Mouse (Mus musculus): ENCODE results near the gene Eaf2. TPM values are rescaled to one million over a fixed set of nuclear protein-coding genes. Genes with fewer than 3 reads are reported as not detected.

The Eaf2 gene
- total and polyA plus RNA-seq, 3 experiments = 3.5 to 7.4 (median 5.0) TPM

GRCm38 (mm10) chr16:36920410-36920809 lies 45.6 kb upstream of the Eaf2 start (continued):
- TF ChIP-seq ZC3H11A (IDR thresholded peaks at IDR 0.05; ENCODE audit: low read depth, low read length) = no peak
- no peak for TF ChIP-seq ELF1 (IDR thresholded peaks at IDR 0.05; ENCODE audit: low read depth, low read length)

GRCm38 (mm10) chr16:36918505-36918904 lies 43.7 kb upstream of the Eaf2 start:
- H3K4me2 ChIP-seq (ENCODE audit: insufficient read depth, low read depth, poor library complexity, severe bottlenecking) = no peak overlapping the region
- TF ChIP-seq RAD21 (IDR thresholded peaks at IDR 0.05; ENCODE audit: low read depth, low read length) (no peak), HCFC1 (IDR thresholded peaks at IDR 0.05; ENCODE audit: low read depth, low read length) (no peak), USF2 (conservative IDR thresholded peaks at IDR 0.05; ENCODE audit: low read depth, low read length) (no peak), KAT2A (IDR thresholded peaks at IDR 0.05; ENCODE audit: insufficient replicate concordance, low read length) (no peak), TCF12 (IDR thresholded peaks at IDR 0.05; ENCODE audit: low read depth, low read length) (no peak), MAX (IDR thresholded peaks at IDR 0.05; ENCODE audit: low read length) (no peak), NRF1 (IDR thresholded peaks at IDR 0.05; ENCODE audit: low read depth, low read length) (no peak), SIN3A (IDR thresholded peaks at IDR 0.05; ENCODE audit: low read length) (no peak), CHD2 (IDR thresholded peaks at IDR 0.05; ENCODE audit: low read length) (no peak), ETS1 (conservative IDR thresholded peaks at IDR 0.05; ENCODE audit: low read depth, low read length) (no peak), CTCF (conservative IDR thresholded peaks at IDR 0.05 in 1 of 2, IDR thresholded peaks at IDR 0.05 in 1 of 2; ENCODE audit: low read depth in 2 of 2, low read length in 2 of 2) (no peak)
- H3K4me1 ChIP-seq (ENCODE audit: control insufficient read depth in 1 of 2, insufficient read depth in 2 of 2) = peaks cover 16 to 50% of the 10 kb centered on the region in 2 experiments
- H3K79me2 ChIP-seq (replicated peaks; ENCODE audit: control insufficient read depth, extremely low read depth, insufficient read depth, poor library complexity, severe bottlenecking) = peaks cover 6% of the 10 kb centered on the region
- H3K4me3 ChIP-seq (replicated peaks in 1 of 3; ENCODE audit: low read depth in 2 of 3, low read length in 2 of 3, poor library complexity in 1 of 3) = no peak overlapping the region
- dilution Hi-C loops (cut with MboI; ENCODE audit: extremely low pct_ligation_motif_present, extremely low pct_unique_long_range_greater_than_20kb, low sequenced_read_pairs) = no loop called here
- no peaks in the 10 kb centered on the region for H3K9me3 ChIP-seq (replicated peaks; ENCODE audit: low read length)
- H3K36me3 ChIP-seq (replicated peaks in 1 of 2; ENCODE audit: control insufficient read depth in 1 of 2, insufficient read depth in 1 of 2, low read length in 1 of 2) = peaks cover 55 to 88% of the 10 kb centered on the region in 2 experiments
- in situ Hi-C loops (cut with MboI; ENCODE audit: low pct_ligation_motif_present, low pct_unique_long_range_greater_than_20kb, low sequenced_read_pairs) = no loop called here
- H3K27ac ChIP-seq (ENCODE audit: insufficient read depth, low read depth) = no peak overlapping the region
- DNase-seq (ENCODE audit: extremely low read depth) = no peak
- H3K27me3 ChIP-seq (replicated peaks) = no peaks in the 10 kb centered on the region
- no peak overlapping the region for H3K9ac ChIP-seq (ENCODE audit: insufficient read depth, low read depth)

GRCm38 (mm10) chr16:36914195-36914594 lies 39.4 kb upstream of the Eaf2 start:
- Histone ChIP-seq H3K9ac (ENCODE audit: insufficient read depth, low read depth) (no peak overlapping the region), H3K27me3 (replicated peaks) (no peaks in the 10 kb centered on the region), H3K27ac (ENCODE audit: insufficient read depth, low read depth) (no peak overlapping the region), H3K4me1 (ENCODE audit: control insufficient read depth in 1 of 2, insufficient read depth in 2 of 2) (peaks cover 0 to 16% of the 10 kb centered on the region in 2 experiments; a peak in 2 of 4 replicates), H3K4me3 (replicated peaks in 1 of 3; ENCODE audit: low read depth in 2 of 3, low read length in 2 of 3, poor library complexity in 1 of 3) (no peak overlapping the region), H3K9me3 (replicated peaks; ENCODE audit: low read length) (no peaks in the 10 kb centered on the region), H3K36me3 (replicated peaks in 1 of 2; ENCODE audit: control insufficient read depth in 1 of 2, insufficient read depth in 1 of 2, low read length in 1 of 2) (peaks cover 63 to 91% of the 10 kb centered on the region in 2 experiments), H3K4me2 (ENCODE audit: insufficient read depth, low read depth, poor library complexity, severe bottlenecking) (no peak overlapping the region), H3K79me2 (replicated peaks; ENCODE audit: control insufficient read depth, extremely low read depth, insufficient read depth, poor library complexity, severe bottlenecking) (no peaks in the 10 kb centered on the region)
- no peak for DNase-seq (ENCODE audit: extremely low read depth)
- dilution Hi-C loops (cut with MboI; ENCODE audit: extremely low pct_ligation_motif_present, extremely low pct_unique_long_range_greater_than_20kb, low sequenced_read_pairs) (no loop called here), in situ Hi-C loops (cut with MboI; ENCODE audit: low pct_ligation_motif_present, low pct_unique_long_range_greater_than_20kb, low sequenced_read_pairs) (no loop called here)
- TF ChIP-seq IRF4 (IDR thresholded peaks at IDR 0.05; ENCODE audit: low read depth, low read length) (no peak), USF2 (conservative IDR thresholded peaks at IDR 0.05; ENCODE audit: low read depth, low read length) (no peak), ELF1 (IDR thresholded peaks at IDR 0.05; ENCODE audit: low read depth, low read length) (no peak), MXI1 (IDR thresholded peaks at IDR 0.05; ENCODE audit: low read depth, low read length) (no peak)
